Mouse (Mus musculus) midbrain, embryonic 14.5 days (tissue): Measurements from ENCODE around the gene Ldb3. TPM values are rescaled to one million over a fixed set of nuclear protein-coding genes. Genes with fewer than 3 reads are reported as not detected.

Source experiments
- ATAC-seq: fragments of 200-750 bp; cut with Nextera tagmentation; 2 replicates; pipeline ENCODE4 v1.8.0; 2017; ENCODE audit warnings: moderate number of reproducible peaks, moderate library complexity; ENCODE audit not compliant: low FRiP score, low TSS enrichment
- DNase-seq: peaks from one replicate; pipeline ENCODE4 v3.0.0-alpha.2; 2015
- H3K27ac ChIP-seq: fragments of 300-500 bp; sonication (generic); replicated peaks from 2 replicates; pipeline ENCODE4 v1.5.1; 2014; ENCODE audit warnings: mild to moderate bottlenecking, low read depth, low read length, moderate library complexity
- H3K27me3 ChIP-seq: fragments of 300-500 bp; sonication (generic); 2 replicates; pipeline ENCODE4 v1.6.1; 2014; ENCODE audit warnings: low read length, control low read depth, mixed read lengths; ENCODE audit not compliant: control insufficient read depth, insufficient read depth
- H3K36me3 ChIP-seq: fragments of 300-500 bp; sonication (generic); 2 replicates; pipeline ENCODE4 v1.6.1; 2014; ENCODE audit warnings: low read length, control low read depth; ENCODE audit not compliant: control insufficient read depth, insufficient read depth
- H3K4me1 ChIP-seq: fragments of 300-500 bp; sonication (generic); 2 replicates; pipeline ENCODE4 v1.6.1; 2014; ENCODE audit warnings: mild to moderate bottlenecking, antibody characterized with exemption, low read length, control low read depth; ENCODE audit not compliant: control insufficient read depth, insufficient read depth
- H3K4me2 ChIP-seq: fragments of 300-500 bp; sonication (generic); 2 replicates; pipeline ENCODE4 v1.6.1; 2014; ENCODE audit warnings: mild to moderate bottlenecking, low read length, moderate library complexity
- H3K4me3 ChIP-seq: fragments of 300-500 bp; sonication (generic); replicated peaks from 2 replicates; pipeline ENCODE4 v1.5.1; 2014; ENCODE audit warnings: low read depth, low read length
- H3K9ac ChIP-seq: fragments of 300-500 bp; sonication (generic); replicated peaks from 2 replicates; pipeline ENCODE4 v1.6.1; 2014; ENCODE audit warnings: mild to moderate bottlenecking, low read length, moderate library complexity
- H3K9me3 ChIP-seq: fragments of 300-500 bp; sonication (generic); 2 replicates; pipeline ENCODE4 v1.6.1; 2016; ENCODE audit warnings: low read length, control low read depth, mixed read lengths; ENCODE audit not compliant: control insufficient read depth
- WGBS: fragments of 180-500 bp; shearing (Covaris S2); extraction: QIAGEN DNeasy Blood & Tissue Kit; methylation state at CpG from one replicate; pipeline ENCODE4 v1.1.7; 2014; 5-methylcytosine and 5-hydroxymethylcytosine counted together
- polyA plus RNA-seq: library from polyadenylated mRNA; unstranded; fragments of >200 nt; fragmentation: Nextera tagmentation; extraction: Ambion mirVana; gene quantifications from 2 replicates; pipeline ENCODE4 v1.2.1, GENCODE M21; 2014

Gene Ldb3
- polyA plus RNA-seq, 1 experiment from 2014 or later: 0.50 TPM

- peak; percentile 37 for DNase-seq
- 38% methylated on average over 27 of the region's 27 CpGs for WGBS
- H3K4me1 ChIP-seq: 0 out of 2 replicates have a peak, but pooled peaks cover 3% of the 10 kb centered on the region
- H3K4me2 ChIP-seq: peak overlapping the region; percentile 66
- peak overlapping the region; percentile 30; the same call in 1 of the 2 replicates for H3K9ac ChIP-seq
- H3K27me3 ChIP-seq: no peaks in the 10 kb centered on the region
- H3K27ac ChIP-seq: no peak overlapping the region
- H3K9me3 ChIP-seq: no peaks in the 10 kb centered on the region
- no peaks in the 10 kb centered on the region for H3K36me3 ChIP-seq
- H3K4me3 ChIP-seq: peak overlapping the region; percentile 29
- no peak for ATAC-seq
These were observed 18.8 kb downstream of the Ldb3 start for GRCm38 (mm10) chr14:34569534-34570194.

GRCm38 (mm10) chr14:34568626-34569025 lies 19.9 kb downstream of the Ldb3 start:
- H3K4me2 ChIP-seq: no peak overlapping the region
- WGBS: 87% methylated on average over 4 of the region's 4 CpGs
- H3K27me3 ChIP-seq: no peaks in the 10 kb centered on the region
- H3K36me3 ChIP-seq: no peaks in the 10 kb centered on the region
- 0 out of 2 replicates have a peak, but pooled peaks cover 3% of the 10 kb centered on the region for H3K4me1 ChIP-seq
- DNase-seq (no peak), ATAC-seq (no peak)
- no peak overlapping the region for H3K4me3 ChIP-seq
- no peak overlapping the region for H3K27ac ChIP-seq
- no peaks in the 10 kb centered on the region for H3K9me3 ChIP-seq
- H3K9ac ChIP-seq: no peak overlapping the region

GRCm38 (mm10) chr14:34567697-34568096 lies 20.8 kb downstream of the Ldb3 start:
- ATAC-seq: no peak
- H3K9ac ChIP-seq: no peak overlapping the region

GRCm38 (mm10) chr14:34566530-34566929 lies 22.0 kb downstream of the Ldb3 start:
- Histone ChIP-seq H3K36me3 (no peaks in the 10 kb centered on the region), H3K27me3 (no peaks in the 10 kb centered on the region), H3K27ac (no peak overlapping the region), H3K4me1 (0 out of 2 replicates have a peak, but pooled peaks cover 3% of the 10 kb centered on the region), H3K9me3 (no peaks in the 10 kb centered on the region), H3K4me3 (no peak overlapping the region), H3K4me2 (no peak overlapping the region), H3K9ac (no peak overlapping the region)
- DNase-seq (no peak), ATAC-seq (no peak)
- 94% methylated on average over 7 of the region's 7 CpGs for WGBS

More at GRCm38 (mm10) chr14:34567697-34568096, 20.8 kb downstream of the Ldb3 start:
- Histone ChIP-seq H3K27me3 (no peaks in the 10 kb centered on the region), H3K4me1 (0 out of 2 replicates have a peak, but pooled peaks cover 3% of the 10 kb centered on the region), H3K9me3 (no peaks in the 10 kb centered on the region), H3K4me3 (no peak overlapping the region), H3K27ac (no peak overlapping the region), H3K4me2 (no peak overlapping the region), H3K36me3 (no peaks in the 10 kb centered on the region)
- DNase-seq: no peak
- 66% methylated on average over 5 of the region's 5 CpGs for WGBS

GRCm38 (mm10) chr14:34565711-34566110 lies 22.8 kb downstream of the Ldb3 start:
- H3K9ac ChIP-seq: no peak overlapping the region
- no peaks in the 10 kb centered on the region for H3K36me3 ChIP-seq
- no peaks in the 10 kb centered on the region for H3K27me3 ChIP-seq
- H3K9me3 ChIP-seq: no peaks in the 10 kb centered on the region
- H3K4me3 ChIP-seq: no peak overlapping the region
- ATAC-seq (no peak), DNase-seq (no peak)
- H3K27ac ChIP-seq: no peak overlapping the region
- no peak overlapping the region for H3K4me2 ChIP-seq
- 78% methylated on average over 17 of the region's 17 CpGs for WGBS
- 0 out of 2 replicates have a peak, but pooled peaks cover 3% of the 10 kb centered on the region for H3K4me1 ChIP-seq

GRCm38 (mm10) chr14:34564646-34565045 lies 23.8 kb downstream of the Ldb3 start:
- Histone ChIP-seq H3K27me3 (no peaks in the 10 kb centered on the region), H3K36me3 (no peaks in the 10 kb centered on the region), H3K4me2 (no peak overlapping the region), H3K4me1 (0 out of 2 replicates have a peak, but pooled peaks cover 3% of the 10 kb centered on the region), H3K9me3 (no peaks in the 10 kb centered on the region), H3K4me3 (no peak overlapping the region), H3K27ac (no peak overlapping the region), H3K9ac (no peak overlapping the region)
- DNase-seq (no peak), ATAC-seq (no peak)
- 62% methylated on average over 5 of the region's 5 CpGs for WGBS

- no peaks in the 10 kb centered on the region for H3K36me3 ChIP-seq
- H3K4me1 ChIP-seq: no peaks in the 10 kb centered on the region
- H3K9me3 ChIP-seq: no peaks in the 10 kb centered on the region
- H3K4me3 ChIP-seq: no peak overlapping the region
- H3K9ac ChIP-seq: no peak overlapping the region
- no peak overlapping the region for H3K4me2 ChIP-seq
- 30% methylated on average over 2 of the region's 2 CpGs for WGBS
- no peak for DNase-seq
- ATAC-seq: no peak
- no peaks in the 10 kb centered on the region for H3K27me3 ChIP-seq
- H3K27ac ChIP-seq: no peak overlapping the region
These were observed 26.1 kb downstream of the Ldb3 start for GRCm38 (mm10) chr14:34562393-34562792.

GRCm38 (mm10) chr14:34561647-34562046 lies 26.8 kb downstream of the Ldb3 start:
- Histone ChIP-seq H3K9me3 (no peaks in the 10 kb centered on the region), H3K9ac (no peak overlapping the region), H3K4me1 (no peaks in the 10 kb centered on the region), H3K4me2 (no peak overlapping the region), H3K36me3 (no peaks in the 10 kb centered on the region), H3K27me3 (no peaks in the 10 kb centered on the region), H3K4me3 (no peak overlapping the region), H3K27ac (no peak overlapping the region)
- DNase-seq: no peak
- WGBS: 92% methylated on average over 8 of the region's 8 CpGs
- no peak for ATAC-seq

GRCm38 (mm10) chr14:34558947-34559346 lies 29.5 kb downstream of the Ldb3 start:
- no peak for DNase-seq
- 91% methylated on average over 9 of the region's 9 CpGs for WGBS

More at GRCm38 (mm10) chr14:34558947-34559346, 29.5 kb downstream of the Ldb3 start:
- no peak overlapping the region for H3K9ac ChIP-seq
- no peak overlapping the region for H3K27ac ChIP-seq
- H3K27me3 ChIP-seq: no peaks in the 10 kb centered on the region
- no peak overlapping the region for H3K4me2 ChIP-seq
- no peaks in the 10 kb centered on the region for H3K4me1 ChIP-seq
- no peaks in the 10 kb centered on the region for H3K36me3 ChIP-seq
- no peaks in the 10 kb centered on the region for H3K9me3 ChIP-seq
- no peak for ATAC-seq
- H3K4me3 ChIP-seq: no peak overlapping the region
